Mouse (Mus musculus) Patski (cell line): ENCODE results near the gene Lgals2. TPM values are rescaled to one million over a fixed set of nuclear protein-coding genes. Genes with fewer than 3 reads are reported as not detected.

ENCODE experiments used
- ATAC-seq: fragments of 100-300 bp; one replicate; pipeline ENCODE4 v1.8.0; 2021
- CTCF ChIA-PET: fragments of 350-600 bp; sonication (Branson Sonifier 250); formaldehyde crosslinking; loops from one replicate; lab custom pipeline; 2022; ENCODE audit warnings: inconsistent platforms; lab: Charles Lee
- POLR2A ChIA-PET: fragments of 350-600 bp; sonication (Branson Sonifier 250); formaldehyde crosslinking; loops from one replicate; lab custom pipeline; 2022; ENCODE audit warnings: antibody characterized with exemption, inconsistent platforms; lab: Charles Lee
- DNase-seq: peaks from one replicate; pipeline ENCODE4 v3.0.0-alpha.2; 2011; ENCODE audit warnings: low read depth, low spot score
- H3K27me3 ChIP-seq: fragments of 371-371 bp; one replicate; pipeline ENCODE4 v1.5.1; 2021
- CTCF ChIP-seq: fragments of 100-300 bp; IDR thresholded peaks from one replicate; pipeline ENCODE4 v1.5.1; 2021
- in situ Hi-C: fragments of 300-500 bp; cut with MboI; formaldehyde crosslinking; loops from 3 replicates; pipeline ENCODE4 v1.11.1; 2018; ENCODE audit warnings: low pct_unique_long_range_greater_than_20kb, mixed read lengths
- polyA plus RNA-seq: library from polyadenylated mRNA; unstranded; gene quantifications from one replicate; pipeline ENCODE4 v1.2.3, GENCODE M21; 2021

The Lgals2 gene
- 0.90 TPM for polyA plus RNA-seq

- CTCF ChIA-PET = interaction anchor here (0.9 to 15.7 kb wide), 3 partner anchors 11 to 26 kb away, joined by 3 to 144 read pairs (median 13); no protein-coding TSS in a partner anchor
- TF ChIP-seq CTCF = no peak
- ATAC-seq (peak; percentile 37), DNase-seq (no peak)
- POLR2A ChIA-PET = interaction anchor here (0.6 to 1.7 kb wide), 5 partner anchors 10 to 86 kb away, joined by 3 read pairs; no protein-coding TSS in a partner anchor
- H3K27me3 ChIP-seq = no peaks in the 10 kb centered on the region
- in situ Hi-C loops = no loop called here
Measured at GRCm38 (mm10) chr15:78855303-78855965, at the start of gene Lgals2. Gene Lgals2 (minus strand): TSS chr15:78855529.

DNA sequence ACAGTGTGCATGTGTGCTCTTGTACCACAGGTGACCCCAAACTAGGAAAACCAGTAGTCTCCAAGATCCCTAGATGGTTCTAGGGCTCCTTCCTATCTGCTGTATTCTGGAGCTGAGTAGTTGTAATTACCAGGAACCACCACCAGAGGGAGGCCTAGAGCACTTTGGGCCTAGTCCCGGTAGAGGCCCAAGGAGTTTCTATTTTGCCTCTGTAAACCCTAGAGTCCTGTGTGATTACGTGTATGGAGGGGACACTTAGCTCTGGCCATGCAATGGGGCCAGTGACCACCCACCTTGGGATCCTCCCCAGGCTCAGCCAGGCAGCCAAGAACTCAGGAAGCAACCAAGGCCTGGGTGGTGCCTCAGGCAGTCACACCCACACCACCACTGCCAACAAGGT lies 47.9 kb upstream of the Lgals2 start:
- H3K27me3 ChIP-seq = no peaks in the 10 kb centered on the region
- POLR2A ChIA-PET = interaction anchor here (1.1 kb wide), 1 partner anchor 9 kb away, joined by 3 read pairs; no protein-coding TSS in a partner anchor
- in situ Hi-C loops = no loop called here
- DNase-seq (no peak), ATAC-seq (peak; percentile 10)
- CTCF ChIA-PET = interaction anchor here (0.6 to 2.7 kb wide), 10 partner anchors 11 to 80 kb away, joined by 3 to 35 read pairs (median 3); partner anchors contain the start of gene Pdxp
- no peak for TF ChIP-seq CTCF

DNA sequence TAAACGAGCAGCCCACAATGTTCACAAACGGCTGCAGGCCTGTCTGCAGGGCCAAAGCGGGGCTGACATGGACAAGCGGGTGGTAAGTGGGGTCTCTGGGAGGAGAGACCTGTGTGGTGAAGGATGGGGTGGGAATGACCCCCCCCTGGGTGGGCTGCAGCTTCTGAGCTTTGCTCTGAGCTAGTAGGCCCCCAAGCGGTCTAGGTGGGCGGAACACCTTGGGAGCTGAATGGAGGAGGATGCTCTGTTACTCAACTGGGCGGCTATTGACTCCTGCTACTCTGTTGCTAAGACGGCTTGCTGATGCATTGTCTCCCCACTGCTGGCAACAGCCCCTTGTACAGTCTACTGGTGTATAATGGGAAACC lies 46.1 kb upstream of the Lgals2 start:
- DNase-seq (no peak), ATAC-seq (no peak)
- no peaks in the 10 kb centered on the region for H3K27me3 ChIP-seq
- no peak for TF ChIP-seq CTCF
- in situ Hi-C loops = no loop called here
- ChIA-PET CTCF (interaction anchor here (1.1 kb wide), 1 partner anchor 9 kb away, joined by 4 read pairs; no protein-coding TSS in a partner anchor), POLR2A (no interaction called here)

DNA sequence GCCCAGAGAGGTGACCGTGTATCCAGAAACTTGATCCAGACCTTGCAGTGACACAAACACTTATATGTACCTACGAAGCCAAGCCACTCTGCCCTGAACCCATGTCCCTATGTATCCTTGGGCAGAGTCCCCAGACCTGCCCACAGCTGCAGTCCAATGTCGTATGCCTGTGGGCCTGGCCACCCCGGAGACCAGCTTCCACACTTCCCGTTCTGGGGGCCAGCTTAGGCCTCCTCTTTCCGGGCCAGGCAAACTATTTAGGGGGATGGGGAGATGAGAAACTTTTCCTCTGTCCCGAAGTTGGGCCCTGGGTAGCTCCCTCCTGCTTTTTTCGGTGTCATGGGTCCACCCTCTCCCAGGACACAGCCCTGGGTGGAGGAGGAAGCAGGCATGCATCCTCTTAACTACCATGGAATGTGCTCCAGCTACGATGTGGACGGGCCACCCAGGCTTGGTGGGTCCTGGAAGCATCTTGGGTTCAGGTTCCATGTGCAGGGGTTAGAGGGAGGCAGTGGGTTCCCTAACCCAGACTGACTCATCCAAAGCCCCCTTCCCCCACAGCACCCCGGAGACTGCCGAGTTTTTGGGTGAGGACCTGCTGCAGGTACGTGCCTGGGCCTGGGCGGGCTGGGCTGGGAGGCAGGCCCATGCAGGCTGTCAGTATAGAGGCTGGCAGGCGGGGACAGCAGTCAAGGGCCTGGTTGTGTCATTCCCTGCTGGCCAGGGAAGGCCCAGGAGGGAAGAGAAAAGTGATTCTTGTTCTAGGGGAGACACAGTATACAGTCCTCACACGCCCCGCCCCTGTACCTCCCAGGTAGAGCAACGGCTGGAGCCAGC lies 45.5 kb upstream of the Lgals2 start:
- ATAC-seq = no peak
- in situ Hi-C loops = no loop called here
- no peaks in the 10 kb centered on the region for H3K27me3 ChIP-seq
- no peak for DNase-seq
- ChIA-PET CTCF (interaction anchor here (0.9 to 1.1 kb wide), 2 partner anchors 10 to 15 kb away, joined by 4 read pairs; no protein-coding TSS in a partner anchor), POLR2A (interaction anchor here (1.0 kb wide), 1 partner anchor 14 kb away, joined by 3 read pairs; no protein-coding TSS in a partner anchor)
- no peak for TF ChIP-seq CTCF

DNA sequence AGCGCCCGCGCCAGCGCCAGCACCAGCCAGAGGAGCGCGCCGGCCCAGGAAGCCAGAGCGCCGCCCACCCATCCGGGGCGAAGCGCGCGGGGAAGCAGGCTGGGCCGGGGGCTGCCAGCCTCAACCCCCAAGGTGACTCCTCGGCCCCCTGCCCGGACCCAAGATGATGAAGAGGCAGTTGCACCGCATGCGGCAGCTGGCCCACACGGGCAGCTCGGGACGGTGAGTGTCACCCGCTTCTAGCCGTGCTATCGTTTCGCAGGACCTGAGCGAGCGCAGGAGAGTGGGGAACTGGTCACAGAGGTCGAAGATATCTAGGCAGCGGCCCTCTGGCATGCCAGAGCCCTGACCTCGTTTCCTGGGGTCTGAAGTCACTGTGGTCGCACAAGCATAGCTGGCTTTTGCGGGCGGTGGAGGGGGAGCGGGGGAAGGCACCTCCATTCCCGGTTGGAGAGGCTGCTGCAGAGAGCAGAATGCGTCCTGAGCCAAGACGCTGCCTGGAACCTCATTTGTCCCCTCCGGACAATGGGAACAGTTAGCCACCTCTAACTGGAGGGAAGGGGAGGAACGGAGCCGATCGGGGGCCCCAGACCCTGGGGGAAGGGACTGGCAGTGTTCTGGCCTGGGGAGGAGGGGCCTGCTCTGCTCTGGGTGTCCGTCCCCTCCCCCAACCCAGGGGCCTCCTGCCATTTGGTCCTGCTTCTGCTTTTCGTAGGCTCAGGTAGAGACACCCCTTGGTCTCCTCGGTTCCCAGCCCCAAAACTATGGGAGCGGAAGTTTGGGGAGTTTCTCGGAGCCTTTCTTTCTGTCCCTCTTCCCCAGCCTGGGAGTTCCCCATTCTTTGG lies 44.6 kb upstream of the Lgals2 start, which contains the start of gene Sh3bp1:
Gene Sh3bp1 (plus strand): TSS at position 29 of the 845 bp plus-strand sequence.
- no peak for TF ChIP-seq CTCF
- in situ Hi-C loops = no loop called here
- ChIA-PET POLR2A (interaction anchor here (0.5 to 1.0 kb wide), 3 partner anchors 13 to 68 kb away, joined by 3 to 4 read pairs (median 3); no protein-coding TSS in a partner anchor), CTCF (interaction anchor here (0.6 to 1.1 kb wide), 3 partner anchors 10 to 16 kb away, joined by 3 to 4 read pairs (median 4); no protein-coding TSS in a partner anchor)
- DNase-seq (no peak), ATAC-seq (peak; percentile 14)
- H3K27me3 ChIP-seq = no peaks in the 10 kb centered on the region

DNA sequence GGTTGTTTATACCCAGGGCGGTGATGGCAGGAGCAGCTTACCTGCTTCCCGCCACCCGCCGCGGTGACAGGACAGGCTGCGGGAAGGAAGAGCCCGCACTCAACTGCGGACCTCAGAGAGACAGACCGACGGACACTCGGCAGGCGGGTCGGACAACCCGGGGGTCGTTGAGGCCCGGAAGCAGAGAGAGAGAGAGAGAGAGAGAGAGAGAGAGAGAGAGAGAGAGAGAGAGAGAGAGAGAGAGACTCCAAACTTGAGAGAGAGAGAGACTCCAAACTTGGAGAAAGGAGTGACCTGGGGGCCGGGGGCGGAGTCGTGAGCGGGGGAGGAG lies 44.0 kb upstream of the Lgals2 start, which contains the start of gene Gm49510:
Gene Gm49510 (plus strand): TSS at position 259 of the 331 bp plus-strand sequence.
- H3K27me3 ChIP-seq = no peaks in the 10 kb centered on the region
- no peak for ATAC-seq
- in situ Hi-C loops = no loop called here
- TF ChIP-seq CTCF = no peak
- ChIA-PET POLR2A (interaction anchor here (0.5 to 1.0 kb wide), 5 partner anchors 10 to 232 kb away, joined by 3 to 4 read pairs (median 3); no protein-coding TSS in a partner anchor), CTCF (interaction anchor here (0.6 kb wide), 1 partner anchor 13 kb away, joined by 3 read pairs; no protein-coding TSS in a partner anchor)
- no peak for DNase-seq

GRCm38 (mm10) chr15:78898507-78899001 lies 43.2 kb upstream of the Lgals2 start:
- DNase-seq (no peak), ATAC-seq (no peak)
- CTCF ChIA-PET = no interaction called here
- POLR2A ChIA-PET = interaction anchor here (0.6 to 1.0 kb wide), 2 partner anchors 9 to 231 kb away, joined by 3 to 4 read pairs; no protein-coding TSS in a partner anchor
- in situ Hi-C loops = no loop called here
- no peak for TF ChIP-seq CTCF
- no peaks in the 10 kb centered on the region for H3K27me3 ChIP-seq

DNA sequence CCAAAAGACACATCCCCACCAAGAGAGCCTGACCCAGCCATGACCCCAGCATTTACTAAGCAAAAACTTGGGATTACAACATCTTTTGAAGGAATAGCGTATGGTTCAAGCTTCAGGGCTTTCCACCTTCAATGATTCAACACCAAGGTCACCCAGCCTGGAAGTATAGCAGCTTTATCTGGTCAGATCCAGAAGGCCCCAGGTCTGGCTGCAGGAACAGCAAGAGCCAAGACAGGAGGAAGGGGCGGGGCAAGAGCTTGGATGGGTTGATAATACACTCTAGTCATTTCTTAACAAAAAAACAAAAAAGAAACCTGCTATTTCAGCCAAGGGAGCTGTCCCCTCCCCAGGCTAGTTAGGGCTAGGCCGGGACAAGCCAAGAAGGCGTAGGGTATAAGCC lies 42.2 kb upstream of the Lgals2 start:
- no peak for DNase-seq
- no peaks in the 10 kb centered on the region for H3K27me3 ChIP-seq
- in situ Hi-C loops = no loop called here
- ChIA-PET POLR2A (no interaction called here), CTCF (no interaction called here)
- no peak for ATAC-seq
- TF ChIP-seq CTCF = no peak

GRCm38 (mm10) chr15:78896149-78896548 lies 40.8 kb upstream of the Lgals2 start:
- no peaks in the 10 kb centered on the region for H3K27me3 ChIP-seq
- DNase-seq = no peak
- no peak for TF ChIP-seq CTCF
- POLR2A ChIA-PET = no interaction called here
- no peak for ATAC-seq
- CTCF ChIA-PET = no interaction called here
- in situ Hi-C loops = no loop called here
